26 mouse cellular contexts compared by ENCODE assay signal in genomic region chr2:148352655-148353054, GRCm38 (mm10). TPM values are rescaled to one million over a fixed set of nuclear protein-coding genes. Genes with fewer than 3 reads are reported as not detected.
"Had no signal": no experiment of that assay in that cellular context is flagged by ENCODE, and none has a peak within 500 bp of the region (broad histone marks: within the 10 kb centered on the region; RNA-seq: fewer than 3 reads in every experiment).

No protein-coding gene starts in this region.

- H3K9ac ChIP-seq: heart, embryonic 12.5 days; hindbrain, embryonic 13.5 days; hindbrain, embryonic 15.5 days; kidney, embryonic 15.5 days; limb, embryonic 13.5 days; limb, embryonic 15.5 days; liver, embryonic 12.5 days; liver, embryonic 14.5 days had no signal

- H3K4me1 ChIP-seq: hindbrain, embryonic 13.5 days; hindbrain, embryonic 15.5 days; kidney, embryonic 15.5 days; liver, embryonic 12.5 days had no signal

- H3K27ac ChIP-seq: heart, embryonic 10.5 days; hindbrain, embryonic 13.5 days; hindbrain, embryonic 15.5 days; hindbrain, postnatal 0 days; kidney, embryonic 15.5 days; kidney, postnatal 0 days; limb, embryonic 13.5 days; limb, embryonic 15.5 days; liver, embryonic 12.5 days; liver, embryonic 14.5 days had no signal

- H3K36me3 ChIP-seq: heart, embryonic 10.5 days; heart, embryonic 12.5 days; hindbrain, embryonic 13.5 days; hindbrain, embryonic 15.5 days; kidney, embryonic 15.5 days; limb, embryonic 13.5 days; limb, embryonic 15.5 days; liver, embryonic 12.5 days had no signal

- DNase-seq: gastrocnemius, postnatal 14 days; gastrocnemius, postnatal 36 days; heart, adult 18-20 months; heart, postnatal 10 days; kidney, adult 11 months; kidney, adult 2 months; kidney, adult 9 months; kidney, postnatal 14 days; kidney, postnatal 36 days; layer of hippocampus, adult 9-11 months; layer of hippocampus, postnatal 36 days; left cerebral cortex, postnatal 4 days had no signal

- H3K9me3 ChIP-seq: heart, embryonic 10.5 days; heart, embryonic 12.5 days; hindbrain, embryonic 13.5 days; hindbrain, embryonic 15.5 days; kidney, embryonic 15.5 days; limb, embryonic 13.5 days; limb, embryonic 15.5 days; liver, embryonic 12.5 days had no signal

- H3K4me3 ChIP-seq: heart, embryonic 10.5 days; heart, embryonic 12.5 days; hindbrain, embryonic 13.5 days; hindbrain, embryonic 15.5 days; kidney, embryonic 15.5 days; limb, embryonic 13.5 days; limb, embryonic 15.5 days; liver, embryonic 12.5 days had no signal

- H3K4me2 ChIP-seq: heart, embryonic 12.5 days; hindbrain, embryonic 13.5 days; hindbrain, embryonic 15.5 days; kidney, embryonic 15.5 days; limb, embryonic 13.5 days; limb, embryonic 15.5 days; liver, embryonic 12.5 days had no signal

- ATAC-seq: hindbrain, postnatal 0 days; liver, embryonic 12.5 days had no signal

- H3K27me3 ChIP-seq: heart, embryonic 12.5 days; hindbrain, embryonic 13.5 days; hindbrain, embryonic 15.5 days; kidney, embryonic 15.5 days; limb, embryonic 13.5 days; limb, embryonic 15.5 days; liver, embryonic 12.5 days had no signal

RNA-seq across cellular contexts. Expression of gene Sstr4, which starts 42.5 kb away (rescaled TPM):
- total RNA-seq: gastrocnemius, adult 18-20 months; hematopoietic stem cell, adult 5-6 weeks; liver, adult 2 months had no signal
- polyA plus RNA-seq: liver, adult 2 months; liver, embryonic 14.5 days had no signal
